Mouse (Mus musculus) E14TG2a.4 (cell line): ENCODE data around the gene Sik3.

Experiments used
- H3K27me3 ChIP-seq: 2 replicates; pipeline ENCODE4 v1.6.1; 2014; ENCODE audit warnings: low read length, control low read depth; ENCODE audit not compliant: insufficient read depth
- H3K36me3 ChIP-seq: 2 replicates; pipeline ENCODE4 v1.6.1; 2014; ENCODE audit warnings: low read length, control low read depth; ENCODE audit not compliant: insufficient read depth
- H3K4me1 ChIP-seq: replicated peaks from 2 replicates; pipeline ENCODE4 v1.6.1; 2014; ENCODE audit warnings: low read depth, low read length, control low read depth
- H3K4me3 ChIP-seq: replicated peaks from 2 replicates; pipeline ENCODE4 v1.5.1; 2014; ENCODE audit warnings: mild to moderate bottlenecking, low read length
- H3K9me3 ChIP-seq: 2 replicates; pipeline ENCODE4 v1.6.1; 2014; ENCODE audit warnings: low read length, control low read depth
- CTCF ChIP-seq: conservative IDR thresholded peaks from 2 replicates; pipeline ENCODE4 v1.5.1; 2014; ENCODE audit warnings: low read length
- NANOG ChIP-seq: IDR thresholded peaks from 2 replicates; pipeline ENCODE4 v1.6.1; 2014; ENCODE audit warnings: borderline replicate concordance, low read length, mixed read lengths
- POU5F1 ChIP-seq: IDR thresholded peaks from 2 replicates; pipeline ENCODE4 v1.6.1; 2014; ENCODE audit warnings: low read length, borderline replicate concordance

Sik3 gene

GRCm38 (mm10) chr9:46012091-46013008 is at the start of gene Sik3, which contains the start of gene Pafah1b2:
Gene Sik3 (plus strand): TSS chr9:46012820.
Gene Pafah1b2 (minus strand): TSS chr9:46012690.
- H3K9me3 ChIP-seq: no peaks in the 10 kb centered on the region
- peak within 1 kb of the TSS; percentile 97 for H3K4me3 ChIP-seq
- TF ChIP-seq NANOG (no peak), CTCF (peak; percentile 23; the same call in 1 of the 2 replicates), POU5F1 (no peak)
- peaks cover 77% of the 10 kb centered on the region for H3K4me1 ChIP-seq
- H3K36me3 ChIP-seq: no peaks in the 10 kb centered on the region
- no peaks in the 10 kb centered on the region for H3K27me3 ChIP-seq

- Histone ChIP-seq H3K36me3 (peaks cover 74% of the 10 kb centered on the region), H3K4me3 (no peak overlapping the region), H3K9me3 (no peaks in the 10 kb centered on the region), H3K4me1 (peaks cover 9% of the 10 kb centered on the region), H3K27me3 (no peaks in the 10 kb centered on the region)
- TF ChIP-seq NANOG (no peak), CTCF (no peak), POU5F1 (no peak)
These were observed 49.0 kb upstream of the Sik3 start for GRCm38 (mm10) chr9:45963577-45963976.

- no peak for TF ChIP-seq CTCF
- TF ChIP-seq NANOG: no peak
- TF ChIP-seq POU5F1: no peak
- no peaks in the 10 kb centered on the region for H3K9me3 ChIP-seq
- H3K27me3 ChIP-seq: no peaks in the 10 kb centered on the region
- peaks cover 19% of the 10 kb centered on the region for H3K4me1 ChIP-seq
- H3K36me3 ChIP-seq: peaks cover 58% of the 10 kb centered on the region
- H3K4me3 ChIP-seq: no peak overlapping the region
These were observed 35.7 kb upstream of the Sik3 start for GRCm38 (mm10) chr9:45976884-45977283.

- no peaks in the 10 kb centered on the region for H3K27me3 ChIP-seq
- H3K36me3 ChIP-seq: peaks cover 40% of the 10 kb centered on the region
- no peaks in the 10 kb centered on the region for H3K9me3 ChIP-seq
- H3K4me3 ChIP-seq: no peak overlapping the region
- peaks cover 40% of the 10 kb centered on the region for H3K4me1 ChIP-seq
- TF ChIP-seq CTCF: no peak
- no peak for TF ChIP-seq NANOG
- no peak for TF ChIP-seq POU5F1
These were observed 32.8 kb upstream of the Sik3 start for GRCm38 (mm10) chr9:45979778-45980177.

- H3K27me3 ChIP-seq: no peaks in the 10 kb centered on the region
- H3K4me1 ChIP-seq: peaks cover 45% of the 10 kb centered on the region
- no peaks in the 10 kb centered on the region for H3K9me3 ChIP-seq
- H3K4me3 ChIP-seq: no peak overlapping the region
- peaks cover 32% of the 10 kb centered on the region for H3K36me3 ChIP-seq
- TF ChIP-seq CTCF: no peak
- TF ChIP-seq POU5F1: no peak
- TF ChIP-seq NANOG: no peak
These were observed 32.0 kb upstream of the Sik3 start for GRCm38 (mm10) chr9:45980611-45981010.

- H3K4me1 ChIP-seq: peaks cover 48% of the 10 kb centered on the region
These were observed 31.3 kb upstream of the Sik3 start for GRCm38 (mm10) chr9:45981331-45981730.

GRCm38 (mm10) chr9:45983676-45984408 is 28.8 kb upstream of the Sik3 start:
- Histone ChIP-seq H3K4me1 (peaks cover 48% of the 10 kb centered on the region), H3K9me3 (no peaks in the 10 kb centered on the region), H3K36me3 (peaks cover 9% of the 10 kb centered on the region), H3K27me3 (no peaks in the 10 kb centered on the region), H3K4me3 (peak overlapping the region; percentile 84)
- no peak for TF ChIP-seq POU5F1
- TF ChIP-seq NANOG: no peak
- no peak for TF ChIP-seq CTCF

More at GRCm38 (mm10) chr9:45981331-45981730, 31.3 kb upstream of the Sik3 start:
- Histone ChIP-seq H3K9me3 (no peaks in the 10 kb centered on the region), H3K4me3 (no peak overlapping the region), H3K36me3 (peaks cover 25% of the 10 kb centered on the region), H3K27me3 (no peaks in the 10 kb centered on the region)
- TF ChIP-seq NANOG (no peak), POU5F1 (no peak), CTCF (no peak)

- no peaks in the 10 kb centered on the region for H3K9me3 ChIP-seq
These were observed 28.0 kb upstream of the Sik3 start for GRCm38 (mm10) chr9:45984409-45985228.

More at GRCm38 (mm10) chr9:45984409-45985228, 28.0 kb upstream of the Sik3 start:
- Histone ChIP-seq H3K36me3 (peaks cover 9% of the 10 kb centered on the region), H3K4me3 (peak overlapping the region; percentile 84), H3K27me3 (no peaks in the 10 kb centered on the region), H3K4me1 (peaks cover 48% of the 10 kb centered on the region)
- TF ChIP-seq CTCF: no peak
- TF ChIP-seq NANOG: no peak
- TF ChIP-seq POU5F1: no peak
